Mouse (Mus musculus) MEL (cell line): ENCODE data around the gene Nvl. TPM values are rescaled to one million over a fixed set of nuclear protein-coding genes. Genes with fewer than 3 reads are reported as not detected.

Experiments
- DNase-seq: peaks from one replicate; pipeline ENCODE4 v3.0.0; 2011; ENCODE audit warnings: low read depth, low spot score
- H3K27ac ChIP-seq: 2 replicates; pipeline ENCODE4 v1.5.1; 2012; ENCODE audit warnings: low read depth, mild to moderate bottlenecking, control low read depth, low read length, moderate library complexity; ENCODE audit not compliant: control insufficient read depth
- H3K27me3 ChIP-seq, 2 experiments: fragments of 150-350 bp in 1 of 2; sonication (generic) in 1 of 2; 2 replicates each; pipeline ENCODE4 v1.6.1; 2012; ENCODE audit warnings: low read length in 2 of 2, mild to moderate bottlenecking in 2 of 2, improper control_type of control experiment in 1 of 2, moderate library complexity in 1 of 2; ENCODE audit not compliant: insufficient read depth in 2 of 2, control insufficient read depth in 1 of 2
- H3K36me3 ChIP-seq, 2 experiments: 2 replicates each; pipeline ENCODE4 v1.6.1; 2012 to 2014; ENCODE audit warnings: low read length in 2 of 2, improper control_type of control experiment in 1 of 2, inconsistent platforms in 1 of 2, mild to moderate bottlenecking in 1 of 2; ENCODE audit not compliant: insufficient read depth in 2 of 2, control insufficient read depth in 1 of 2
- H3K4me1 ChIP-seq, 2 experiments: fragments of 150-350 bp in 1 of 2; sonication (generic) in 1 of 2; 2 replicates each; pipeline ENCODE4 v1.6.1; 2012; ENCODE audit warnings: low read length in 2 of 2, improper control_type of control experiment in 1 of 2, mild to moderate bottlenecking in 1 of 2; ENCODE audit not compliant: insufficient read depth in 2 of 2, control insufficient read depth in 1 of 2
- H3K4me3 ChIP-seq, 2 experiments: fragments of 150-350 bp in 1 of 2; sonication (generic) in 1 of 2; 2 replicates each; pipeline ENCODE4 v1.5.1; 2012; ENCODE audit warnings: low read depth in 2 of 2, low read length in 2 of 2, mild to moderate bottlenecking in 2 of 2, moderate library complexity in 2 of 2, control low read depth in 1 of 2, improper control_type of control experiment in 1 of 2; ENCODE audit not compliant: control insufficient read depth in 1 of 2, insufficient read depth in 1 of 2
- H3K79me2 ChIP-seq: 2 replicates; pipeline ENCODE4 v1.6.1; 2012; ENCODE audit warnings: mild to moderate bottlenecking, low read length, moderate library complexity; ENCODE audit not compliant: control insufficient read depth, poor library complexity, insufficient read depth
- H3K9ac ChIP-seq: 2 replicates; pipeline ENCODE4 v1.6.1; 2012; ENCODE audit warnings: low read depth, mild to moderate bottlenecking, control low read depth, low read length, moderate library complexity; ENCODE audit not compliant: control insufficient read depth, poor library complexity, severe bottlenecking
- H3K9me3 ChIP-seq: fragments of 150-350 bp; sonication (generic); replicated peaks from 2 replicates; pipeline ENCODE4 v1.6.1; 2012; ENCODE audit warnings: mild to moderate bottlenecking, low read length, improper control_type of control experiment, moderate library complexity; ENCODE audit not compliant: insufficient read depth
- BHLHE40 ChIP-seq: IDR thresholded peaks from 2 replicates; pipeline ENCODE4 v1.6.1; 2012; ENCODE audit warnings: low read depth, mild to moderate bottlenecking, inconsistent platforms, low read length, improper control_type of control experiment, borderline replicate concordance
- CHD1 ChIP-seq: IDR thresholded peaks from 2 replicates; pipeline ENCODE4 v1.6.1; 2012; ENCODE audit warnings: low read depth, mild to moderate bottlenecking, inconsistent platforms, low read length, improper control_type of control experiment
- CHD2 ChIP-seq: IDR thresholded peaks from 2 replicates; pipeline ENCODE4 v1.6.1; 2011; ENCODE audit warnings: low read length, improper control_type of control experiment
- CTCF ChIP-seq, 3 experiments: IDR thresholded peaks in 2 of 3; conservative IDR thresholded peaks in 1 of 3; 2 replicates each; pipeline ENCODE4 v1.5.1; 2011 to 2012; ENCODE audit warnings: low read length in 3 of 3, low read depth in 2 of 3, mild to moderate bottlenecking in 2 of 3, improper control_type of control experiment in 1 of 3, inconsistent platforms in 1 of 3, mixed read lengths in 1 of 3, moderate library complexity in 1 of 3; ENCODE audit not compliant: control insufficient read depth in 1 of 3, insufficient read depth in 1 of 3, poor library complexity in 1 of 3, severe bottlenecking in 1 of 3
- E2F4 ChIP-seq: IDR thresholded peaks from 2 replicates; pipeline ENCODE4 v1.6.1; 2011; ENCODE audit warnings: low read depth, low read length, improper control_type of control experiment, borderline replicate concordance
- EP300 ChIP-seq, 2 experiments: IDR thresholded peaks; 2 replicates each; pipeline ENCODE4 v1.6.1; 2011; ENCODE audit warnings: improper control_type of control experiment in 2 of 2, low read length in 2 of 2, low read depth in 1 of 2, mild to moderate bottlenecking in 1 of 2
- ETS1 ChIP-seq: IDR thresholded peaks from 2 replicates; pipeline ENCODE4 v1.6.1; 2012; ENCODE audit warnings: low read depth, mild to moderate bottlenecking, inconsistent platforms, low read length, improper control_type of control experiment, moderate library complexity
- GABPA ChIP-seq: IDR thresholded peaks from 2 replicates; pipeline ENCODE4 v1.6.1; 2012; ENCODE audit warnings: low read depth, mild to moderate bottlenecking, inconsistent platforms, low read length, improper control_type of control experiment, moderate library complexity
- GATA1 ChIP-seq: IDR thresholded peaks from 2 replicates; pipeline ENCODE4 v1.6.1; 2011; ENCODE audit warnings: low read depth, low read length, improper control_type of control experiment
- MAFK ChIP-seq: IDR thresholded peaks from 2 replicates; pipeline ENCODE4 v1.6.1; 2011; ENCODE audit warnings: low read depth, mild to moderate bottlenecking, low read length, improper control_type of control experiment, borderline replicate concordance
- MAX ChIP-seq: IDR thresholded peaks from 2 replicates; pipeline ENCODE4 v1.6.1; 2011; ENCODE audit warnings: low read length, improper control_type of control experiment
- MAZ ChIP-seq: IDR thresholded peaks from 2 replicates; pipeline ENCODE4 v1.6.1; 2012; ENCODE audit warnings: low read depth, mild to moderate bottlenecking, inconsistent platforms, low read length, improper control_type of control experiment
- MEF2A ChIP-seq: IDR thresholded peaks from 2 replicates; pipeline ENCODE4 v1.6.1; 2014; ENCODE audit warnings: low read depth, mild to moderate bottlenecking, inconsistent platforms, low read length, improper control_type of control experiment; ENCODE audit not compliant: poor library complexity, insufficient replicate concordance, severe bottlenecking; ENCODE audit errors: extremely low read depth
- MXI1 ChIP-seq: IDR thresholded peaks from 2 replicates; pipeline ENCODE4 v1.6.1; 2011; ENCODE audit warnings: mild to moderate bottlenecking, low read depth, low read length, improper control_type of control experiment
- MYB ChIP-seq: IDR thresholded peaks from 2 replicates; pipeline ENCODE4 v1.6.1; 2011; ENCODE audit warnings: mild to moderate bottlenecking, low read depth, low read length, improper control_type of control experiment
- MYC ChIP-seq: IDR thresholded peaks from 2 replicates; pipeline ENCODE4 v1.6.1; 2011; ENCODE audit warnings: low read depth, mild to moderate bottlenecking, low read length, improper control_type of control experiment, moderate library complexity
- POLR2A ChIP-seq, 2 experiments: IDR thresholded peaks; 2 replicates each; pipeline ENCODE4 v1.6.1; 2011 to 2012; ENCODE audit warnings: low read length in 2 of 2, mild to moderate bottlenecking in 2 of 2, control low read depth in 1 of 2, improper control_type of control experiment in 1 of 2, low read depth in 1 of 2, moderate library complexity in 1 of 2; ENCODE audit not compliant: control insufficient read depth in 1 of 2, insufficient read depth in 1 of 2, poor library complexity in 1 of 2
- POLR2AphosphoS2 ChIP-seq: IDR thresholded peaks from 2 replicates; pipeline ENCODE4 v1.6.1; 2011; ENCODE audit warnings: low read length, improper control_type of control experiment
- POLR2AphosphoS5 ChIP-seq: IDR thresholded peaks from 2 replicates; pipeline ENCODE4 v1.6.1; 2012; ENCODE audit warnings: low read depth, borderline replicate concordance, mild to moderate bottlenecking, inconsistent platforms, low read length, moderate library complexity, mixed read lengths
- SIN3A ChIP-seq: IDR thresholded peaks from 2 replicates; pipeline ENCODE4 v1.6.1; 2012; ENCODE audit warnings: low read length, improper control_type of control experiment, inconsistent platforms
- SMC3 ChIP-seq: IDR thresholded peaks from 2 replicates; pipeline ENCODE4 v1.6.1; 2011; ENCODE audit warnings: low read depth, low read length, improper control_type of control experiment
- TBP ChIP-seq: IDR thresholded peaks from 2 replicates; pipeline ENCODE4 v1.8.0; 2011; ENCODE audit warnings: low read depth, low read length, improper control_type of control experiment
- UBTF ChIP-seq: IDR thresholded peaks from 2 replicates; pipeline ENCODE4 v1.6.1; 2012; ENCODE audit warnings: low read depth, mild to moderate bottlenecking, inconsistent platforms, low read length, improper control_type of control experiment, moderate library complexity, borderline replicate concordance; ENCODE audit not compliant: insufficient read depth
- USF1 ChIP-seq: IDR thresholded peaks from 2 replicates; pipeline ENCODE4 v1.6.1; 2014; ENCODE audit warnings: low read depth, mild to moderate bottlenecking, inconsistent platforms, low read length, improper control_type of control experiment, moderate library complexity
- USF2 ChIP-seq, 2 experiments: IDR thresholded peaks; 2 replicates each; pipeline ENCODE4 v1.6.1; 2011 to 2012; ENCODE audit warnings: improper control_type of control experiment in 2 of 2, low read length in 2 of 2, borderline replicate concordance in 1 of 2, inconsistent platforms in 1 of 2, low read depth in 1 of 2, mild to moderate bottlenecking in 1 of 2; ENCODE audit not compliant: insufficient read depth in 1 of 2
- ZC3H11A ChIP-seq: IDR thresholded peaks from 2 replicates; pipeline ENCODE4 v1.6.1; 2012; ENCODE audit warnings: low read depth, mild to moderate bottlenecking, inconsistent platforms, low read length, improper control_type of control experiment
- ZKSCAN1 ChIP-seq: IDR thresholded peaks from 2 replicates; pipeline ENCODE4 v1.6.1; 2012; ENCODE audit warnings: low read depth, mild to moderate bottlenecking, inconsistent platforms, low read length, improper control_type of control experiment, moderate library complexity
- ZMIZ1 ChIP-seq: IDR thresholded peaks from 2 replicates; pipeline ENCODE4 v1.6.1; 2012; ENCODE audit warnings: low read depth, mild to moderate bottlenecking, inconsistent platforms, low read length, improper control_type of control experiment, moderate library complexity
- polyA plus RNA-seq, 2 experiments: library from polyadenylated mRNA; stranded (reverse) in 1 of 2; unstranded in 1 of 2; fragments of >175 nt in 1 of 2; fragments of >200 nt in 1 of 2; gene quantifications; 2 replicates each; pipeline versions ENCODE4 v1.2.1 to v1.2.4; 2012; ENCODE audit warnings: low replicate concordance in 2 of 2, low read depth in 1 of 2; ENCODE audit not compliant: insufficient read length in 2 of 2, insufficient read depth in 1 of 2, missing spikeins in 1 of 2
- total RNA-seq: library from RNA; depleted of rRNA; stranded (reverse); fragments of 300-350 nt; gene quantifications from 2 replicates; pipeline ENCODE4 v1.2.3, GENCODE M21; 2012

Nvl gene
- total and polyA plus RNA-seq, 3 experiments = 21.0 to 29.8 TPM; not detected in 1

DNA sequence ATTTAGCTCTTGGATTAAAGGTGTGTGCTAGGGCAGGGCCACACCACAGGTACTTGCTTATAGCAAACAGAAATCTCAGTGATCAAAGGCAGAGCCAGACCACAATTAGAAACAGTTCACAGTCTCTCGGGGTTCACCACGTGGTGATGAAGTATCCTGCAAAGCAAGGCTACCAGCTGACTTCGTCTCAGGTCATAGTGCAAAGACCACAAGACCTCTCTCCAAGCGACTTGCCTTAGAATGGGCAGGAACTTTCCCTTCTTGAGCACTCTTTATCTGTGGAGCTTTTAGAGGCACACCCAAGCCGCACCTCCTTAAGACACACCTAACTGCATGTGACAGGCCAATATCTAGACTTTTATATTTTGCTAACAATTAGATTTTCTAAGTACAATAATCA, 4.5 kb upstream of the Nvl start:
- Histone ChIP-seq H3K9me3 (no peaks in the 10 kb centered on the region), H3K4me3 (peak overlapping the region in 1 of 2 experiments; percentile 29; a peak in 2 of 4 replicates), H3K79me2 (peaks cover 29% of the 10 kb centered on the region), H3K36me3 (peaks cover 0 to 56% of the 10 kb centered on the region in 2 experiments; a peak in 3 of 4 replicates), H3K27me3 (no peaks in the 10 kb centered on the region), H3K9ac (peak overlapping the region; percentile 25; the same call in 1 of the 2 replicates), H3K4me1 (peaks cover 19 to 31% of the 10 kb centered on the region in 2 experiments), H3K27ac (peak overlapping the region; percentile 42)
- DNase-seq = peak; percentile 60
- TF ChIP-seq MXI1 = peak; percentile 69
- no peak for TF ChIP-seq MAZ
- TF ChIP-seq TBP = 0 out of 2 replicates have a peak, but pooled peaks have one; percentile 31
- peak; percentile 24; the same call in 1 of the 2 replicates for TF ChIP-seq ETS1
- peak; percentile 41; the same call in 1 of the 2 replicates for TF ChIP-seq SIN3A
- no peak for TF ChIP-seq SMC3
- TF ChIP-seq MAX = no peak; the same call in 1 of the 2 replicates
- TF ChIP-seq POLR2AphosphoS5 = no peak
- peak; percentile 31; the same call in 1 of the 2 replicates for TF ChIP-seq GATA1
- peak; percentile 16; the same call in 1 of the 2 replicates for TF ChIP-seq MYC
- TF ChIP-seq CHD1 = no peak
- TF ChIP-seq POLR2A (IDR thresholded peaks at IDR 0.05; ENCODE audit: control insufficient read depth in 1 of 2, insufficient read depth in 1 of 2, low read depth in 1 of 2, low read length in 2 of 2, poor library complexity in 1 of 2) = peak in 1 of 2 experiments; percentile 47; a peak in 1 of 4 replicates
- TF ChIP-seq BHLHE40 = 0 out of 2 replicates have a peak, but pooled peaks have one; percentile 54
- TF ChIP-seq, all 39 proteins: peak for 8

GRCm38 (mm10) chr1:181146187-181146586, 2.2 kb upstream of the Nvl start:
- no peak overlapping the region for H3K27ac ChIP-seq
- TF ChIP-seq TBP (no peak), USF1 (no peak), MAZ (no peak), MAFK (no peak), CTCF (IDR thresholded peaks at IDR 0.05 in 2 of 3, conservative IDR thresholded peaks at IDR 0.05 in 1 of 3; ENCODE audit: control insufficient read depth in 1 of 3, insufficient read depth in 1 of 3, low read depth in 2 of 3, low read length in 3 of 3, poor library complexity in 1 of 3, severe bottlenecking in 1 of 3) (no peak), MYB (no peak), USF2 (IDR thresholded peaks at IDR 0.05; ENCODE audit: borderline replicate concordance in 1 of 2, insufficient read depth in 1 of 2, low read depth in 1 of 2, low read length in 2 of 2) (no peak), EP300 (IDR thresholded peaks at IDR 0.05; ENCODE audit: low read depth in 1 of 2, low read length in 2 of 2) (no peak), GABPA (no peak), MEF2A (no peak), UBTF (no peak), E2F4 (no peak), SMC3 (no peak), CHD2 (no peak), ZC3H11A (no peak), CHD1 (no peak), POLR2AphosphoS2 (no peak), ZKSCAN1 (no peak), ZMIZ1 (no peak)

More at GRCm38 (mm10) chr1:181146187-181146586, 2.2 kb upstream of the Nvl start:
- no peak for DNase-seq
- peaks cover 17 to 36% of the 10 kb centered on the region in 2 experiments for H3K4me1 ChIP-seq
- H3K27me3 ChIP-seq = no peaks in the 10 kb centered on the region
- H3K36me3 ChIP-seq = peaks cover 6 to 46% of the 10 kb centered on the region in 2 experiments
- no peaks in the 10 kb centered on the region for H3K9me3 ChIP-seq
- no peak overlapping the region; the same call in 1 of the 2 replicates for H3K9ac ChIP-seq
- H3K4me3 ChIP-seq = peak overlapping the region in 1 of 2 experiments; percentile 58; a peak in 1 of 4 replicates
- H3K79me2 ChIP-seq = peaks cover 28% of the 10 kb centered on the region
